Mouse (Mus musculus) embryonic fibroblast, embryonic 13.5 days (primary cell): Measurements from ENCODE around the gene Coasy. TPM values are rescaled to one million over a fixed set of nuclear protein-coding genes. Genes with fewer than 3 reads are reported as not detected.
A peak's percentile ranks its signal among the peaks of the same experiment; 100 is the strongest.

ENCODE experiments used
- H3K27ac ChIP-seq: 2 replicates; pipeline ENCODE4 v1.5.1; 2012; ENCODE audit warnings: low read length, control low read depth, inconsistent platforms; ENCODE audit not compliant: insufficient read depth
- H3K4me1 ChIP-seq: 2 replicates; pipeline ENCODE4 v1.6.1; 2011; ENCODE audit warnings: low read length; ENCODE audit not compliant: control insufficient read depth, insufficient read depth
- H3K4me3 ChIP-seq: 2 replicates; pipeline ENCODE4 v1.5.1; 2011; ENCODE audit warnings: mild to moderate bottlenecking, control low read depth, low read length; ENCODE audit not compliant: insufficient read depth
- CTCF ChIP-seq: IDR thresholded peaks from 2 replicates; pipeline ENCODE4 v1.5.1; 2011; ENCODE audit warnings: mild to moderate bottlenecking, control low read depth, low read length, moderate library complexity, borderline replicate concordance; ENCODE audit not compliant: insufficient read depth
- POLR2A ChIP-seq: IDR thresholded peaks from 2 replicates; pipeline ENCODE4 v1.6.1; 2011; ENCODE audit warnings: low read depth, mild to moderate bottlenecking, control low read depth, low read length, moderate library complexity
- polyA plus RNA-seq: library from polyadenylated mRNA; stranded (reverse); fragments of >200 nt; gene quantifications from 2 replicates; pipeline ENCODE4 v1.2.4, GENCODE M21; 2011; ENCODE audit warnings: low read depth; ENCODE audit not compliant: missing spikeins, insufficient read length

The Coasy gene
- polyA plus RNA-seq, 1 experiment, result 15.0 TPM

GRCm38 (mm10) chr11:101085617-101086322, 3.4 kb downstream of the Coasy start:
- Histone ChIP-seq H3K4me3 (no peak overlapping the region), H3K27ac (no peak overlapping the region), H3K4me1 (peaks cover 14% of the 10 kb centered on the region)
- no peak for TF ChIP-seq POLR2A

DNA sequence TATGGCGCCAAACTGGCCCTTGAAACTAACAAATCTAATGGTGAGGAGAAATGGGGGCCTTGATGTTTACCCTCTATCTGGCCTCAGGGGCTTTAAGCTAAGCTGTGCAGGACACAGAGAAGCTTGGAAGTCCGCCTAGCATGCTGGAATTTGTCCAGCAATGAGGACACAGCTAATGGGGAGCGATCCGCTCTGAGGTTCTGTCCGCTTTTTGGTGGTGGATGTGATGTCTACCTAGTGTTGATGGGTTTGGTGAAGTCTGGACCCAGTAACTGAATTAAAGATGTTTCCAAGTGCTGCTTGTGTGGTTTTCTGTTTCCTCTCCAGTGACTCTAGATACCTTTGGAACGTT, 3.9 kb downstream of the Coasy start:
- Histone ChIP-seq H3K4me1 (peaks cover 14% of the 10 kb centered on the region), H3K4me3 (no peak overlapping the region), H3K27ac (no peak overlapping the region)
- TF ChIP-seq POLR2A (no peak), CTCF (no peak)

DNA sequence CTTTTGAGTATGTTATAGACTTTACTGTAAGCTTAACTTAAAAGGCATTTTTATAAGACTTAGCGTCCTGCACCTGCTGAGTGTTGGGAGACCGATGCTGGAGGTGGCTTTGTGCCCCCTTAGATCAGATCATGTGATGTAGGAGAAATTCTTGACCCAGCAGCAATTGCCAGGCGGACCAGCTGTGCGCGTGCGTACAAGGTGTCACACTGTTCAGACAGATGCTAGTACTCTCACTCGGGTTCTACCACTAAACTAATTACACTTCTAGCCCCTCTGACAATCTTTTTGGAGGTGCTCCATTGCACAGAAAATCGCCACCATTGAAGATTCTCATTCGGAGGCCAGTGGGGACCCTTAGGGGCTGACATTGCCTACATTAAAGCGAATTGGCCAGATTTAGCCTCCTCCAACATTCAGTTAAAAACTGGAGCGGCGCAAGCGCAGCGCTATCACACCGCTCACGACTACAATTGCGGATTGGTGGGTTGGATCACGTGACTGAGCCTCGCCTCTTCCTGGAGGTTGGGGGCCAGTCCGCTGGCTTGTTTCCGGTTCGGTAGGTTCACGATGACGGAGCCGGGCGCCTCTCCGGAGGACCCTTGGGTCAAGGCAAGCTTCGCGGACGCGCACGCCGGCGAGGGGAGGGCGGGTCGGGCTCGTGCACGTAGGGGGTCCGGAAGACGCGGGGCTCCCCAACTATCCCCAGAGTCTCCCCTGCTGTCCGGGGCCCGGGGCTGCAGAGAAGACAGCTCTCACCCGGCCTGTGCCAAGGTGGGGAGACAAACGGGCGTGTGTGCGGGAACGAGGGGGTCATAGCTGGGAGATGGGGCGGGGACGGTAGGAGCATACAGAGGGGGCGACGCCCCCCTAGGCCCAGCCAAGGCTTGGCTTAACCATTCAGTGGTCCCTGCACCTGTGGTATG, 4.7 kb downstream of the Coasy start, which contains the start of gene Mlx:
Gene Mlx (plus strand): TSS at position 522 of the 926 bp plus-strand sequence.
- Histone ChIP-seq H3K4me1 (peaks cover 14% of the 10 kb centered on the region), H3K4me3 (peak within 1 kb of the TSS; percentile 70), H3K27ac (peak within 1 kb of the TSS; percentile 42; the same call in 1 of the 2 replicates)
- TF ChIP-seq POLR2A, result peak; percentile 80
- TF ChIP-seq CTCF, result no peak

- peak overlapping the region; percentile 70 for H3K4me3 ChIP-seq
- H3K27ac ChIP-seq, result no peak overlapping the region
- no peak for TF ChIP-seq POLR2A
- no peak for TF ChIP-seq CTCF
- peaks cover 14% of the 10 kb centered on the region for H3K4me1 ChIP-seq
Measured at GRCm38 (mm10) chr11:101087682-101088055, 5.3 kb downstream of the Coasy start.

DNA sequence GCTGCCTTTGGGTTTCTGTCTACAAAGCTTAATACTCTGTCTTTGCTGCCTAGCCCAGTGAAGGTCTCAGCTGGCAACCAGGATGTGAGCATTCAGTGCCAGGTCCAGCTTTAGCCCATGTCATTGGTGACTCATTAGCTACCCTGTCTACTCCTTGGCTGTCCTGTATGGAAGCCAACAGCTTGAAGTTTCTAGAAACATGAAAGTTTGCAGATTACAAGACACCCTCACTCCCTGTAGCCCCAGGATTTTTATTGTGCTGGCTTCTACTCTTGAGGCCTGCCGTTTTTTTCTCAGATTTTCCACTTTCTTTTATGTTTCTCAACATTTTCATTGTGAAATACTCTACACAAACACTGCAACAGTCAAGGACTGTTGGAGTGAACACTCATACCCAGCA, 7.6 kb downstream of the Coasy start:
- Histone ChIP-seq H3K27ac (no peak overlapping the region), H3K4me3 (no peak overlapping the region), H3K4me1 (peaks cover 14% of the 10 kb centered on the region)
- no peak for TF ChIP-seq POLR2A
- TF ChIP-seq CTCF, result no peak

DNA sequence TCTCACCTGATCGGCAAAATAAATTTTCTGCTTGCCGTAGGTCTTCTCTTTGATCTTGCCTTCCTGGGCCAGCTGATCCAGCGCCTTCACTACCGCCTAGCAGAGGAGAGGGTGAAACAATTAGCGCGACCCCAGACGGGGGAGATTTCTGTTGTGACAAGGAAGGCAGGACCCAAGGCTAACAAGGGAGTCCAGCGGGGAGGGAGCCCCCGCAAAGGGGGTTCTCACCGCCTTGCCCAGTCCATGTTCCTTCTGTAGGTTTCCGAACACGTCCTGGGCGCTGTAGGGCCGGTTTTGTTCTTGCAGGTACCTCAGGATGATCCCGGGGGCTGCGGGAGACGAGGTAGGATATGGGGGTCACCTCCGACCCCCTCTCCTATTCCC, 12.6 kb downstream of the Coasy start:
- Histone ChIP-seq H3K4me3 (peak overlapping the region; percentile 52), H3K4me1 (no peaks in the 10 kb centered on the region; the same call in 1 of the 2 replicates), H3K27ac (no peak overlapping the region)
- TF ChIP-seq CTCF (no peak), POLR2A (no peak)

- Histone ChIP-seq H3K4me1 (no peaks in the 10 kb centered on the region; the same call in 1 of the 2 replicates), H3K4me3 (peak within 1 kb of the TSS; percentile 66), H3K27ac (peak within 1 kb of the TSS; percentile 60)
- TF ChIP-seq POLR2A (peak; percentile 58), CTCF (peak; percentile 68; the same call in 1 of the 2 replicates)
Measured at GRCm38 (mm10) chr11:101095314-101096024, 13.1 kb downstream of the Coasy start, which contains the start of gene Psmc3ip. TSS of gene Psmc3ip (minus strand) at chr11:101095436.

DNA sequence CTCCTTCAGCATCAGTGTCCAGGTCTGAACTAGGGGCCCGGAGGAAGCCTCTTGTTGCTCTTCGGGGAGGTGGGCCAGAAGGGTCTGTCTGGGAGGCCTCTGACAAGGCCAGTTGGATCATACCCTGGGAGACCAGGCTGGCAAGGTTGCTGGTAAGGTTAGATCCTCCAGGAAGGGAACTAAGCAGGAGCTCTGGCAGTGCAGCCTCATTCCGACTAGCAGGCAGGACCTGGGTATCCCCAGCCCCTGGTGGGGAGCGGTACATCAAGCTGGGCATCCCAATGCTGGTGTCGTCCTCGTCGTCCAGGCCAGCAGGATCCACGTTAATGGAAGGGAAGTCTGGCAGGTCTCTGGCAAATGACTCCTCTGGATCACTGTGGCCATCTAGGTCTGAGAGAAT, 15.9 kb downstream of the Coasy start:
- TF ChIP-seq CTCF (no peak), POLR2A (no peak)
- Histone ChIP-seq H3K27ac (no peak overlapping the region), H3K4me1 (no peaks in the 10 kb centered on the region; the same call in 1 of the 2 replicates), H3K4me3 (no peak overlapping the region)

GRCm38 (mm10) chr11:101103011-101103410, 20.6 kb downstream of the Coasy start:
- H3K4me3 ChIP-seq, result no peak overlapping the region
- TF ChIP-seq POLR2A, result no peak
- no peak for TF ChIP-seq CTCF
- no peak overlapping the region for H3K27ac ChIP-seq
- no peaks in the 10 kb centered on the region for H3K4me1 ChIP-seq
